Mouse (Mus musculus) gastrocnemius, adult 2 months (tissue): ENCODE measurements around the gene Olfr1215. TPM values are rescaled to one million over a fixed set of nuclear protein-coding genes. Genes with fewer than 3 reads are reported as not detected.
"Not testable (repeated sequence)": the region's sequence is repeated elsewhere in the genome, so short reads cannot be mapped to it uniquely, and the experiment has no call there.

Experiments used
- DNase-seq: peaks from one replicate; pipeline ENCODE4 v3.0.0; 2022
- H3K27ac ChIP-seq: fragments of 200-600 bp; 2 replicates; pipeline ENCODE4 v1.8.1; 2022; ENCODE audit warnings: mild to moderate bottlenecking
- H3K4me3 ChIP-seq: fragments of 200-600 bp; 2 replicates; pipeline ENCODE4 v1.8.1; 2022; ENCODE audit warnings: mild to moderate bottlenecking, moderate library complexity
- CTCF ChIP-seq: fragments of 200-600 bp; IDR thresholded peaks from 2 replicates; pipeline ENCODE4 v1.8.1; 2022; ENCODE audit warnings: antibody characterized with exemption, mild to moderate bottlenecking, moderate library complexity
- intact Hi-C: fragments of 180-260 bp; cut with DNase I; formaldehyde crosslinking; loops from one replicate; pipeline ENCODE4 v1.15.1; 2025
- long read RNA-seq, 2 experiments: library from polyadenylated mRNA; stranded (forward); transcript quantifications; one replicate each; pipeline ENCODE4 v2.0.0; 2021
- total RNA-seq, 2 experiments: library from RNA; stranded (reverse); gene quantifications; 2 replicates each; pipeline ENCODE4 v1.2.3; 2021

Gene Olfr1215
- total RNA-seq = not detected
- long read RNA-seq, experiment 1 = 0 reads
- long read RNA-seq, experiment 2 = 0 reads

DNA sequence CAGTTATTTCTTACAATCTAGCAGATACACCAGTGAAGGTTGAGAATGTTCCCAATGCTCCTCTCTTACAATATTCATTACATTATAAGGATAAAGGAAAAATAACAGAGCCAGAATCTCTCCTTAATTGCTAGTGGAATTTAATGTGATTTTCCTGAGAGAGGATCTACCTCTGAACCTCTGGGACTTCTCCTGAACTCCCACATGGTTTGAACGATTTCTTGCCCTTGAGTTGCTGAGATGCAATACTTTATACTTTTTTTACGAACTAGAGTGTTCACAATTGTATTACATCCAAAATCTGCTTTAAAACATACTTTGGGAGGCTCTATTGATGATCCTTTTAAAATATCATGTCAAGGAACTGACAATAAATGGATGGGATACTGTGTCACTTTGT, at the start of gene Olfr1215:
TSS of gene Olfr1215 (minus strand) at position 101 of the 400 bp plus-strand sequence.
- no peak for DNase-seq
- intact Hi-C loops = no loop called here
- Histone ChIP-seq H3K4me3 (no peak within 1 kb of the TSS), H3K27ac (no peak within 1 kb of the TSS)
- TF ChIP-seq CTCF = no peak

GRCm38 (mm10) chr2:89031965-89032364, 25.2 kb upstream of the Olfr1215 start, which contains the start of gene Olfr1217:
Olfr1217 (minus strand) TSS chr2:89032065.
- no peak for DNase-seq

GRCm38 (mm10) chr2:89021436-89021835, 14.7 kb upstream of the Olfr1215 start:
- DNase-seq, H3K4me3 ChIP-seq, H3K27ac ChIP-seq, intact Hi-C loops: not testable (repeated sequence)

More at GRCm38 (mm10) chr2:89031965-89032364, 25.2 kb upstream of the Olfr1215 start, which contains the start of gene Olfr1217:
- intact Hi-C loops = no loop called here
- Histone ChIP-seq H3K27ac (no peak within 1 kb of the TSS), H3K4me3 (no peak within 1 kb of the TSS)
- no peak for TF ChIP-seq CTCF

- H3K4me3 ChIP-seq = no peak within 1 kb of the TSS
- intact Hi-C loops = no loop called here
- no peak for DNase-seq
- no peak within 1 kb of the TSS for H3K27ac ChIP-seq
- TF ChIP-seq CTCF = no peak
These were observed 11.5 kb upstream of the Olfr1215 start, which contains the start of gene Olfr1216 for GRCm38 (mm10) chr2:89018240-89018639. Olfr1216 (minus strand) TSS chr2:89018340.

DNA sequence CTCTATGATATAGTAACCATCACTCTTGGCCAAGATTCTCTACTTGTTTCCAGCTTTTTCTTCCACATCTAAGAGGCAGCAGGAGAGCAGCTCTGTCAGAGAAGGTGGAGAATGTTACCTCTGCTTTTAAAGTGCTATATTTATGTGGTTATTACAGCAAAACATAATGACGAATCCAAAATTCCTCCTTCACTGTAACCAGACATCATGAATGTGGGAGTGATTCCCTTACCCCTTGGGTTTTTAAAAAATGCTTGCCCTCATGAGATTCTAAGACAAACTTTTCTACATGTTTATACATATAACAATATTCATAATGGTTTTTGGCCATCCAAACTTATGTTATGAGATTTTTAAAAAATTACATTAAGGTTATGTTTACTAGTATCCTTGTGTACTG, 14.2 kb downstream of the Olfr1215 start, which contains the start of gene Olfr1214:
TSS of gene Olfr1214 (minus strand) at position 101 of the 400 bp plus-strand sequence.
- no peak within 1 kb of the TSS for H3K4me3 ChIP-seq
- intact Hi-C loops = no loop called here

DNA sequence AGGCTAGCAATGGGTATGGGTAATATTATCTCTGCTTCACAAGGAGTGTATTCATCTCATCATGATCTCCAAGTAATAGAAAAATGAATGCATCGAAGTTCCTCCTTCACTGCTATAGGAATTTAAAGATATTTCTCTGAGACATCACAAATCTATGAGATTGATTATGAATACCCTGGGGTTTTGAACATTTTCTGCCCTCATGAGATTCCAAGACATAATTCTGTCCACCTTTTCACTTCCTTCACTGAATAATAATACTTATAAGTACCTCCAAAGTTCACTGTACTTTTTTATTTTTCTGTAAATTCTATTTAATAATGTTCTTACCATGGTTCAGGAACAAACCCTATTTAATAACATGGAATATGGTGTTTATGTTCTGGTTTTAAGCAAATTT, 26.6 kb downstream of the Olfr1215 start, which contains the start of gene Gm13762:
TSS of gene Gm13762 (minus strand) at position 101 of the 400 bp plus-strand sequence.
- no peak for TF ChIP-seq CTCF
- H3K4me3 ChIP-seq = no peak within 1 kb of the TSS
- intact Hi-C loops = no loop called here
- no peak within 1 kb of the TSS for H3K27ac ChIP-seq
- no peak for DNase-seq

More for the DNA sequence above, 14.2 kb downstream of the Olfr1215 start, which contains the start of gene Olfr1214:
- H3K27ac ChIP-seq = no peak within 1 kb of the TSS
- no peak for TF ChIP-seq CTCF
- no peak for DNase-seq

DNA sequence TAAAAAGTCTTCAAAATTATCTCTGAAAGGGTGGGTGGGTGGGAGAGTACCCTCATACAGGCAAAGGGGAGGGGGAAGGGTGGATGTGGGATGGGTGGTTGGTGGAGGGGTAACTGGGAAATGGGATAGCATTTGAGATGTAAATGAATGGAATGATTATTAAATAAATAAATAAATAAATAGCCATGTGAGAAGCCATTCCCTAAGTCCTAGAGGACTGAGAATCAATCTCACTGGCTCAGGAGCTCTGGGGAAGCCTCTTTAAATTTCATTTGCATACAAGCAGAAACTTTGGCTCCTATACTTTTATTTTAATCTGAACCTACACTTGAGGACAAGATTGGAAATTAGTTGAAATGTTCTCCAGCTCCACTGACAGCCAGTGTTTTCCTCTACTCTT, 53.1 kb downstream of the Olfr1215 start, which contains the start of gene Olfr1212:
TSS of gene Olfr1212 (plus strand) at position 301 of the 400 bp plus-strand sequence.
- TF ChIP-seq CTCF = no peak
- Histone ChIP-seq H3K27ac (no peak within 1 kb of the TSS), H3K4me3 (no peak within 1 kb of the TSS)
- no peak for DNase-seq
- intact Hi-C loops = no loop called here

Other genes starting within 250 kb of the Olfr1215 start
- not detected for gene Olfr1199, start 246.5 kb downstream of the Olfr1215 start, total RNA-seq
- not detected for gene Olfr1200, start 236.5 kb downstream of the Olfr1215 start, total RNA-seq
- not detected for gene Olfr1201, start 213.9 kb downstream of the Olfr1215 start, total RNA-seq
- not detected for gene Olfr1202, start 192.5 kb downstream of the Olfr1215 start, total RNA-seq
- gene Olfr1205, start 177.2 kb downstream of the Olfr1215 start, total RNA-seq = not detected
- not detected for gene Olfr1204, start 157.7 kb downstream of the Olfr1215 start, total RNA-seq
- not detected for gene Olfr1206, start 143.7 kb downstream of the Olfr1215 start, total RNA-seq
- not detected for gene Olfr1208, start 104.7 kb downstream of the Olfr1215 start, total RNA-seq
- not detected for gene Olfr1209, start 91.8 kb downstream of the Olfr1215 start, total RNA-seq
- gene Olfr1211, start 68.9 kb downstream of the Olfr1215 start, total RNA-seq = not detected
- gene Olfr1212, start 53.0 kb downstream of the Olfr1215 start, total RNA-seq = not detected
- gene Gm13762, start 26.7 kb downstream of the Olfr1215 start, total RNA-seq = not detected
- not detected for gene Olfr1214, start 14.3 kb downstream of the Olfr1215 start, total RNA-seq
- gene Olfr1216, start 11.4 kb upstream of the Olfr1215 start, total RNA-seq = not detected
- not detected for gene Olfr1217, start 25.1 kb upstream of the Olfr1215 start, total RNA-seq
- gene Olfr1218, start 54.2 kb upstream of the Olfr1215 start, total RNA-seq = not detected
- not detected for gene Olfr1219, start 76.5 kb upstream of the Olfr1215 start, total RNA-seq
- gene Olfr1220, start 99.9 kb upstream of the Olfr1215 start, total RNA-seq = not detected
- gene Olfr1221, start 110.3 kb upstream of the Olfr1215 start, total RNA-seq = not detected
- gene Olfr1222, start 126.1 kb upstream of the Olfr1215 start, total RNA-seq = not detected
- not detected for gene Olfr1223, start 144.6 kb upstream of the Olfr1215 start, total RNA-seq
- not detected for gene Olfr1224-ps1, start 157.1 kb upstream of the Olfr1215 start, total RNA-seq
- gene Olfr1225, start 167.7 kb upstream of the Olfr1215 start, total RNA-seq = not detected
- gene Olfr1226, start 193.1 kb upstream of the Olfr1215 start, total RNA-seq = not detected
- not detected for gene Olfr1228, start 247.1 kb upstream of the Olfr1215 start, total RNA-seq